10 mouse cellular contexts compared by ENCODE assay signal in genomic region chr7:98488398-98489130, GRCm38 (mm10). TPM values are rescaled to one million over a fixed set of nuclear protein-coding genes. Genes with fewer than 3 reads are reported as not detected.
DNase-seq lines count a peak whose midpoint lies in the region; ATAC-seq lines count a peak whose summit lies in the region.
"Had no signal": no experiment of that assay in that cellular context is flagged by ENCODE, and none has a peak within 500 bp of the region (broad histone marks: within the 10 kb centered on the region; RNA-seq: fewer than 3 reads in every experiment).

No protein-coding gene starts in this region.

- 89% methylated on average over 13 of the region's 13 CpGs for WGBS in forebrain, embryonic 13.5 days
- WGBS in forebrain, embryonic 16.5 days: 87% methylated on average over 13 of the region's 13 CpGs
- 90% methylated on average over 13 of the region's 13 CpGs for WGBS in lung, embryonic 15.5 days
- 88% methylated on average over 13 of the region's 13 CpGs for WGBS in midbrain, embryonic 14.5 days

- no peaks in the 10 kb centered on the region for H3K9me3 ChIP-seq in forebrain, embryonic 13.5 days (replicated peaks)
- H3K9me3 ChIP-seq in forebrain, embryonic 16.5 days (ENCODE audit: control insufficient read depth, low read length): no peaks in the 10 kb centered on the region
- H3K9me3 ChIP-seq in lung, embryonic 15.5 days: no peaks in the 10 kb centered on the region
- no peaks in the 10 kb centered on the region for H3K9me3 ChIP-seq in midbrain, embryonic 14.5 days (ENCODE audit: control insufficient read depth, low read length)
- H3K9me3 ChIP-seq: stomach, embryonic 15.5 days had no signal

- DNase-seq in lung, postnatal 14 days: no peak
- no peak for DNase-seq in midbrain, embryonic 14.5 days
- DNase-seq in thymus, postnatal 10 days (ENCODE audit: low spot score in 2 of 2): peak; percentile 79 to 83
- no peak for DNase-seq in layer of hippocampus, postnatal 14 days (ENCODE audit: low spot score in 2 of 2)
- DNase-seq in adrenal gland, postnatal 10 days: no peak

- peaks cover 34% of the 10 kb centered on the region for H3K27me3 ChIP-seq in forebrain, embryonic 13.5 days
- H3K27me3 ChIP-seq in forebrain, embryonic 16.5 days (replicated peaks; ENCODE audit: control insufficient read depth, insufficient read depth, low read length): no peaks in the 10 kb centered on the region
- H3K27me3 ChIP-seq in lung, embryonic 15.5 days: 0 out of 2 replicates have a peak, but pooled peaks cover 6% of the 10 kb centered on the region
- no peaks in the 10 kb centered on the region for H3K27me3 ChIP-seq in midbrain, embryonic 14.5 days (ENCODE audit: control insufficient read depth, insufficient read depth, low read length)
- H3K27me3 ChIP-seq: stomach, embryonic 15.5 days had no signal

- no peak overlapping the region for H3K9ac ChIP-seq in forebrain, embryonic 13.5 days
- no peak overlapping the region for H3K9ac ChIP-seq in forebrain, embryonic 16.5 days (replicated peaks; ENCODE audit: low read depth, low read length)
- H3K9ac ChIP-seq in lung, embryonic 15.5 days: no peak overlapping the region; the same call in 1 of the 2 replicates
- no peak overlapping the region for H3K9ac ChIP-seq in midbrain, embryonic 14.5 days (replicated peaks; ENCODE audit: low read length)
- H3K9ac ChIP-seq: liver, embryonic 14.5 days had no signal

- no peak overlapping the region for H3K4me3 ChIP-seq in forebrain, embryonic 13.5 days
- H3K4me3 ChIP-seq in forebrain, embryonic 16.5 days (replicated peaks; ENCODE audit: low read length): no peak overlapping the region
- H3K4me3 ChIP-seq in lung, embryonic 15.5 days: no peak overlapping the region
- no peak overlapping the region for H3K4me3 ChIP-seq in midbrain, embryonic 14.5 days (replicated peaks; ENCODE audit: low read depth, low read length)

- peaks cover 19% of the 10 kb centered on the region for H3K4me1 ChIP-seq in forebrain, embryonic 13.5 days
- 0 out of 2 replicates have a peak, but pooled peaks cover 7% of the 10 kb centered on the region for H3K4me1 ChIP-seq in forebrain, embryonic 16.5 days (replicated peaks; ENCODE audit: control insufficient read depth, insufficient read depth, low read length)
- H3K4me1 ChIP-seq in lung, embryonic 15.5 days: peaks cover 29% of the 10 kb centered on the region
- peaks cover 8% of the 10 kb centered on the region; the same call in 1 of the 2 replicates for H3K4me1 ChIP-seq in midbrain, embryonic 14.5 days (ENCODE audit: control insufficient read depth, insufficient read depth, low read length)

- no peak overlapping the region for H3K27ac ChIP-seq in forebrain, embryonic 13.5 days
- no peak overlapping the region for H3K27ac ChIP-seq in forebrain, embryonic 16.5 days (ENCODE audit: low read length)
- no peak overlapping the region for H3K27ac ChIP-seq in lung, embryonic 15.5 days
- no peak overlapping the region for H3K27ac ChIP-seq in midbrain, embryonic 14.5 days (replicated peaks; ENCODE audit: low read depth, low read length)
- H3K27ac ChIP-seq: liver, embryonic 14.5 days; stomach, embryonic 15.5 days had no signal

- peak overlapping the region; percentile 87; the same call in 1 of the 2 replicates for H3K4me2 ChIP-seq in forebrain, embryonic 13.5 days
- no peak overlapping the region for H3K4me2 ChIP-seq in forebrain, embryonic 16.5 days (ENCODE audit: low read length)
- H3K4me2 ChIP-seq in lung, embryonic 15.5 days: no peak overlapping the region
- peak overlapping the region; percentile 83; the same call in 1 of the 2 replicates for H3K4me2 ChIP-seq in midbrain, embryonic 14.5 days (ENCODE audit: low read length)

- ATAC-seq in forebrain, embryonic 13.5 days: no peak
- no peak for ATAC-seq in forebrain, embryonic 16.5 days
- ATAC-seq in lung, embryonic 15.5 days (ENCODE audit: borderline replicate concordance, extremely low read depth, low FRiP score, low TSS enrichment): peak; percentile 12; the same call in 1 of the 2 replicates
- no peak for ATAC-seq in midbrain, embryonic 14.5 days (ENCODE audit: low FRiP score, low TSS enrichment)

- no peaks in the 10 kb centered on the region for H3K36me3 ChIP-seq in forebrain, embryonic 13.5 days (ENCODE audit: poor library complexity, severe bottlenecking)
- no peaks in the 10 kb centered on the region for H3K36me3 ChIP-seq in forebrain, embryonic 16.5 days (ENCODE audit: control insufficient read depth, insufficient read depth)
- no peaks in the 10 kb centered on the region for H3K36me3 ChIP-seq in lung, embryonic 15.5 days
- H3K36me3 ChIP-seq in midbrain, embryonic 14.5 days (ENCODE audit: control insufficient read depth, insufficient read depth, low read length): no peaks in the 10 kb centered on the region
- H3K36me3 ChIP-seq: stomach, embryonic 15.5 days had no signal

RNA-seq across cellular contexts. Expression of gene Lrrc32, which starts 0.5 kb away (rescaled TPM):
- 1.8 and 2.1 TPM in 2 replicates for polyA plus RNA-seq in forebrain, embryonic 13.5 days (2015; fragmentation: Nextera tagmentation; extraction: Ambion mirVana)
- 2.6 and 2.8 TPM in 2 replicates for polyA plus RNA-seq in forebrain, embryonic 16.5 days (2015; fragmentation: Nextera tagmentation; extraction: Ambion mirVana)
- polyA plus RNA-seq in lung, embryonic 15.5 days (2015; fragmentation: Nextera tagmentation; extraction: Ambion mirVana): 4.8 and 5.5 TPM in 2 replicates
- polyA plus RNA-seq in midbrain, embryonic 14.5 days (2014; fragmentation: Nextera tagmentation; extraction: Ambion mirVana): 1.6 and 4.2 TPM in 2 replicates
- 1 to 10 TPM; 1.9 to 3.2 TPM for total RNA-seq in layer of hippocampus, postnatal 14 days (2021)
- total RNA-seq in adrenal gland, postnatal 10 days (2021): 10 to 100 TPM; 15.2 to 17.3 TPM

RNA-seq across cellular contexts. Expression of gene Gucy2d, which starts 48.3 kb away (rescaled TPM):
- not detected in 2 replicates for polyA plus RNA-seq in forebrain, embryonic 13.5 days (2015; fragmentation: Nextera tagmentation; extraction: Ambion mirVana)
- polyA plus RNA-seq in forebrain, embryonic 16.5 days (2015; fragmentation: Nextera tagmentation; extraction: Ambion mirVana): not detected in 2 replicates
- not detected in 2 replicates for polyA plus RNA-seq in lung, embryonic 15.5 days (2015; fragmentation: Nextera tagmentation; extraction: Ambion mirVana)
- polyA plus RNA-seq in midbrain, embryonic 14.5 days (2014; fragmentation: Nextera tagmentation; extraction: Ambion mirVana): 0.18 TPM in 1 of 2 replicates, not detected in the other
- total RNA-seq in layer of hippocampus, postnatal 14 days (2021): not detected
- under 1 TPM in 1 of 2 experiments, not detected in 1; 0.09 TPM for total RNA-seq in adrenal gland, postnatal 10 days (2021)
- polyA plus RNA-seq: liver, embryonic 14.5 days had no signal

Comparison
In these comparisons a context has a peak if more than half of its experiments do, and no peak if none do; other contexts are left out.
1. H3K4me2 ChIP-seq: peak in forebrain, embryonic 13.5 days (single experiment) and midbrain, embryonic 14.5 days (single experiment); none in forebrain, embryonic 16.5 days (single experiment) and lung, embryonic 15.5 days (single experiment).
2. DNase-seq: peak in thymus, postnatal 10 days (2 of 2); none in lung, postnatal 14 days (single experiment), midbrain, embryonic 14.5 days (single experiment), layer of hippocampus, postnatal 14 days (0 of 2) and adrenal gland, postnatal 10 days (single experiment).